Mouse (Mus musculus) C2C12 (cell line): Measurements from ENCODE around the gene Azi2.

ENCODE experiments used
- CTCF ChIP-seq: IDR thresholded peaks from one replicate; pipeline ENCODE4 v1.5.1; 2011; ENCODE audit not compliant: control insufficient read depth, insufficient read depth, insufficient read length
- FOSL1 ChIP-seq: IDR thresholded peaks from one replicate; pipeline ENCODE4 v1.8.0; 2011; ENCODE audit warnings: mild to moderate bottlenecking, low read length; ENCODE audit not compliant: poor library complexity, insufficient read depth, severe bottlenecking
- MAX ChIP-seq: IDR thresholded peaks from one replicate; pipeline ENCODE4 v1.6.1; 2011; ENCODE audit warnings: mild to moderate bottlenecking, control low read depth
- MYOG ChIP-seq: IDR thresholded peaks from one replicate; pipeline ENCODE4 v1.6.1; 2011; ENCODE audit not compliant: control insufficient read depth, insufficient read length; ENCODE audit errors: extremely low read depth
- USF1 ChIP-seq: IDR thresholded peaks from one replicate; pipeline ENCODE4 v1.6.1; 2011; ENCODE audit warnings: low read depth, mild to moderate bottlenecking, control low read depth, moderate library complexity

DNA sequence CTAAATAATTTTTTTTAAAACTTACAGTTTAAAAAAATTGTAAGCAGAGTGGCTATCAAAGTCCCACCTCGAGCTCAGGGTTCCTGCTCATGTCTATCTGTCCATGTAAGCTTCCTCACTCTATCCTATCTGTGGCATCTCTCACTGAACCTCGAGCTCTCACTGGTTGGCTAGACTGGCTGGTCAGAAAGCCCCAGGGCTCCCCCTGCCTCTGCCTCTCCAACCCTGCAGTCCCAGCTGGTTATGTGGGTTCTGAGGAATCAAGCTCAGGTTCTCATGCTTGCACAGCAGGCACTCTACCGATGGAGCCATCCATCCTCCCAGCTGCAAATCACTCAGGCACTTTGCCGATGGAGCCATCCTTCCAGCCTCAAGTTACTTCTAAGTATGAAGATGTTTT lies 10.8 kb upstream of the Azi2 start:
- no peak for TF ChIP-seq MYOG
- no peak for TF ChIP-seq USF1
- TF ChIP-seq CTCF, result no peak
- no peak for TF ChIP-seq FOSL1
- TF ChIP-seq MAX, result no peak
